Mouse (Mus musculus) cerebellum, postnatal 25 days (tissue): Measurements from ENCODE around the gene Rab4b.

Source experiments
- DNase-seq, 2 experiments: peaks; one replicate each; pipeline ENCODE4 v3.0.0; 2021; ENCODE audit warnings: mixed read lengths in 2 of 2

The Rab4b gene

GRCm38 (mm10) chr7:27159256-27159655, 19.4 kb downstream of the Rab4b start:
- no peak for DNase-seq

GRCm38 (mm10) chr7:27158171-27158570, 20.5 kb downstream of the Rab4b start:
- no peak for DNase-seq

GRCm38 (mm10) chr7:27156005-27156404, 22.7 kb downstream of the Rab4b start:
- DNase-seq: peak in 1 of 2 experiments; percentile 44

- DNase-seq: peak in 1 of 2 experiments; percentile 58
Observed at GRCm38 (mm10) chr7:27153205-27153764, 25.4 kb downstream of the Rab4b start, which contains the start of gene Cyp2t4. Gene Cyp2t4, plus strand, starts transcription at chr7:27153714.

GRCm38 (mm10) chr7:27136410-27136996, 42.2 kb downstream of the Rab4b start:
- no peak for DNase-seq

- no peak for DNase-seq
Observed at GRCm38 (mm10) chr7:27133757-27134156, 44.9 kb downstream of the Rab4b start.

GRCm38 (mm10) chr7:27133156-27133555, 45.5 kb downstream of the Rab4b start:
- DNase-seq: peak; percentile 10 to 14

GRCm38 (mm10) chr7:27132588-27132987, 46.1 kb downstream of the Rab4b start:
- DNase-seq: peak; percentile 66 to 84

GRCm38 (mm10) chr7:27131387-27131786, 47.3 kb downstream of the Rab4b start:
- DNase-seq: peak in 1 of 2 experiments; percentile 7

- DNase-seq: no peak
Observed at GRCm38 (mm10) chr7:27130521-27131370, 48.0 kb downstream of the Rab4b start.

GRCm38 (mm10) chr7:27129811-27130210, 48.9 kb downstream of the Rab4b start:
- DNase-seq: no peak

- DNase-seq: no peak
Observed at GRCm38 (mm10) chr7:27128946-27129345, 49.8 kb downstream of the Rab4b start.

GRCm38 (mm10) chr7:27128162-27128561, 50.5 kb downstream of the Rab4b start:
- peak; percentile 8 to 27 for DNase-seq

GRCm38 (mm10) chr7:27124969-27125368, 53.7 kb downstream of the Rab4b start:
- no peak for DNase-seq

GRCm38 (mm10) chr7:27124305-27124832, 54.3 kb downstream of the Rab4b start:
- no peak for DNase-seq

GRCm38 (mm10) chr7:27119676-27120075, 59.0 kb downstream of the Rab4b start, which contains the start of gene Cyp2f2:
Gene Cyp2f2, plus strand, starts transcription at chr7:27119909.
- DNase-seq: no peak
